Mouse (Mus musculus) cerebellum, adult 11 months (tissue): ENCODE data around the gene Supt20.
A peak's percentile ranks its signal among the peaks of the same experiment; 100 is the strongest.
"Not testable (repeated sequence)": the region's sequence is repeated elsewhere in the genome, so short reads cannot be mapped to it uniquely, and the experiment has no call there.

Source experiments
- DNase-seq: peaks from one replicate; pipeline ENCODE4 v3.0.0; 2022

Gene Supt20

DNA sequence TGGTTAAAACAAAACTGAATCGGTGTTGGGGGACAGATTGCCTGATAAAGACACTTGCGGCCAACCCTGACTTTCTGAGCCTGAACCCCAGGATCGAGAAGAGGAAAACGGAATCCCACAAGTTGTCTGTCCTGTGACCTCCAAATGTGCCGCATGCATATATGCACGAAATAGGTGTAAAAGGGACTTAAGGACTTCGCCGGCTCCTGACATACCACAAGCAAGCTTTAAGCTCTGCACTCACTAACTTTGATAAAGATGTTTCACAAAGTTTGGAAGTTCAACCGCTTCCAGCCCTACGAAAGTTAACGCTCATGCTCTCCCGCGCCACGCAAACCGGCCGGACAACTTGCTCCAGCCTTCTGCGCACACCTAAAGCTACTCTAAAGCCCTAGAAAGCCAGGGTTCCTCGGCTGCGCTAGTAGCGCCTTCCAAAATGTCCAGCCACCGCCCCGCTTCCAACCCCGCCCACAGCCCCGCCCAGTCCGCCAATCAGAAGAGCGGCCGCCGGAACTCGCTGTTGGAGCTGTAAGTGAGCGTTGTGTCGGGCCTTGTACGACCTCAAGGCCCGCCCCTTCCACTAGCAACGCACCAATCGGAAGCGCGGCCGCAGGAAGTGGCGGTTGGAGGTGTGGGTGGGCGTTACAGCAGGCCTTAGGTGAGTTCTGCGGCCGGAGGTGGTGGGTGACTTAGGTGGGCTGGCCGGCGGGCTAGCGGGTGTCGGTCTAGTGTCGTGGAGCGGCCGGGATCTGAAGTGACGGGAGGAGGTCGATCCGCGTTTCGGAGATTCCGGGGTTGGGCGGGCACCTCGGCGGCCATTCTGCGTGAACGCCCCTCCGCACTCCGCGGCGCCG lies at the start of gene Supt20:
Gene Supt20, plus strand, starts transcription at position 606 of the 854 bp plus-strand sequence.
- DNase-seq: peak; percentile 89

DNA sequence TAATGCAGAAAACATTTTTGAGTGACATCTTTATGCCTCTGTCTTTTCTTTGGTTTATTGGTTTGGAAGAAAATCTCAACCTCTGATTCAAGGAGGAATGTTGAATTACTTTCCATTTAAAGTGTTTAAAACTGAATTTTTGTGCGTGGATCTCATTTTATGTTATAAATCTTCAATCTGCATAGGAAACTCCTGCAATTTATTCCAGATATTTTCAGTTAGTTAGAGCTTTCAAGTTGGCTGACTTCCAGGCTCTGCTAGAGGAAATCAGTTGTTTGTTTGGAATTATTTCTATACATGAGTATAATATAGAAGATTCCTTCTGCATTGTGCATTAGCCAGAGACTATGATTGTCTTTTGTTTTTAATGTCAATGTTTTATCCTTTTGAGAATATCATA lies 49.8 kb upstream of the Supt20 start:
- no peak for DNase-seq

DNA sequence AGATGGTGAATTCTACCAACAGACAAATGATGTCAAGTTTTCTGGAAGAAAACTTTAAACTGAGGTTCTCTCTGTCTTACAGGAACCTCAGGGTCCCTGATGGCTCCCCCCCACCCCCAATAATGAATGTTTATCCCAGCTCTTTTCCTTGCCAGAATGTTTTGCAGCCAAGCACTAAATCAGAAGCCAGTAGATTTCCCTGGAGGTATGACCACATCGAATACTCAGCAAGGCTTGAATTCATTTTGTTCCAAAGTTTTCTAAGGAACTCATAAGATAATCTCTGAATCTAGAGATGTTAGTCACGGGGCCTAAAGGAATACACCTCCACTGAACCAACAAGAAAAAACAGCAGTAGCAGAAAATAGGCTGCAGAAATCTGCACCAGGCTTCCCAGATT lies 45.0 kb upstream of the Supt20 start:
- no peak for DNase-seq

GRCm38 (mm10) chr3:54651576-54651975 lies 41.0 kb upstream of the Supt20 start:
- no peak for DNase-seq

GRCm38 (mm10) chr3:54654169-54654568 lies 38.4 kb upstream of the Supt20 start:
- DNase-seq: no peak

DNA sequence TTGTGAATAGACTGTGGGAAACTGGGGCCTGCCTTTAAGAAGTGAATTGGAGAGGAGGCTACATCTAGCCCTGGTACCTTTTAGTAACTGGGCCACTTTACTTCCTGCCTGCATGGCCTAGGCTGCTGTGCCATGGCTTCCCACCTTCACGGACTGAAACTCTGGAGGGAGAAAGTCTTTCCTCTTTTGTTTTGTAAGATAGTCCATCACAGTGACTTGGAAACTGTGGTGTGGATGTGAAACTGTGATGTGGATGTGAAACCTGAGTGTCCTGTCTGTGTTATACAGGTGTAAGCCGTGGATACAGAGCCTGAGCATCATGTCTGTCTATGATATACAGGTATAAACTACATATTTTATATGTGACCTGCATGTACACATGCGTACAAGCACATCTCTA lies 35.5 kb upstream of the Supt20 start:
- DNase-seq: no peak

- DNase-seq: no peak
These were observed 34.5 kb upstream of the Supt20 start for GRCm38 (mm10) chr3:54657888-54658626.

GRCm38 (mm10) chr3:54659736-54660135 lies 32.9 kb upstream of the Supt20 start:
- DNase-seq: no peak

DNA sequence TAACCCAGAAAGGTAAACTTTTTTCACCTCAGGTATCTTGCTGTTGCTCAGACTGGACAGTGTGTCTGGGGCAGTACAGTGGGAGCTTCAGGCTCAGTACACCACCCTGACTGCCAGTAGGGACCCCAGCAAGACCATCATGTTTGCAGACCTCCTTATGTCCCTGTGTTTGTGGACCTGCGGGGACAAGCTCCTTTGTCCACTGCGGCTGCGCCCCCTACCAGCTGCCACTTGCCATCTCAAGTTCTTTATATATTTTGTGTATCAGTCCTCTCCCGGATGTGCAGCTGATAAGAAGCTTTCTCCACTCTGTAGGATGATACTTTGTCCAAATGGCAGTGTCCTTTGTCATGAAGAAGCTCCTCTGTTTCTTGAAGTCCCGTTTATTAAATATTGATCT lies 30.2 kb upstream of the Supt20 start:
- DNase-seq: no peak

- no peak for DNase-seq
These were observed 24.5 kb upstream of the Supt20 start for GRCm38 (mm10) chr3:54668141-54668540.

DNA sequence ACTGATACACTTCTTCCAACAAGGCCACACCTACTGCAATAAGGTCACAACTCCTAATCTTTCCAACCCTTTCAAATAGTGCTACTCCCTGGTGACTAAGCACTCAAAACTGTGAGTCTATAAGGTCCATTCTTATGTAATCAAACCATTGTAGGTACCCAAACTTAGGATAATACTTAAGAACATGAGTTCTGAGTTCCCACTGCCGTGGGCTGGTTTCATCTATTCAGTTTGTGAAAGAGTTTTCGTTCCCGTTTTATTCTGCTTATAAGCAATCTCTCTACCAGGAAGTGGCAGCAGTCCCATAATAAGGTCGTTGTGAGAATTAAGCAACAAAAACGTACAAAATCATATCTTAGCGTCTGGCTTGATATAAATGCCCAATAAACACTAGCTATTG lies 23.9 kb upstream of the Supt20 start:
- no peak for DNase-seq

- DNase-seq: no peak
These were observed 23.0 kb upstream of the Supt20 start for GRCm38 (mm10) chr3:54669559-54669958.

DNA sequence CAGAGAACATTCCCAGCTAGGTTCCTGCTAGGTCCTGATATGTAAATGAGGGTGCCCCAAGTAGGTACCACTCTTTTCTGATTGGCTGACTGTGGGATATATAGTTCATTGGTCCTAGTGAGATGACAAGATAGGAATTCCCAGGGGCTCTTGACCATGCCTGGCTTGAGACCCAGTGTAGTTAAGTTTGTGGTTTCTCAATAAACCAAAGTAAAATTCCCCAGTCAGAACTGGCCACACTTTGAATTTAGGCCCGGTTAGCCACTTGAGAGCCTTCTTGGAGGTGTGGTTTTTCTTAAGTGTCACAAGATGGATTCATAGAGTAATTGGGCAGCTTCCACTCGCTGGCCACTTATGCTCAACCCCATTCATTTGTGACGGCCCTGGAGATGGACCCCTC lies 20.5 kb upstream of the Supt20 start:
- DNase-seq: no peak

GRCm38 (mm10) chr3:54672557-54673529 lies 19.8 kb upstream of the Supt20 start:
- DNase-seq: no peak

- no peak for DNase-seq
These were observed 15.8 kb upstream of the Supt20 start for GRCm38 (mm10) chr3:54676818-54677217.

DNA sequence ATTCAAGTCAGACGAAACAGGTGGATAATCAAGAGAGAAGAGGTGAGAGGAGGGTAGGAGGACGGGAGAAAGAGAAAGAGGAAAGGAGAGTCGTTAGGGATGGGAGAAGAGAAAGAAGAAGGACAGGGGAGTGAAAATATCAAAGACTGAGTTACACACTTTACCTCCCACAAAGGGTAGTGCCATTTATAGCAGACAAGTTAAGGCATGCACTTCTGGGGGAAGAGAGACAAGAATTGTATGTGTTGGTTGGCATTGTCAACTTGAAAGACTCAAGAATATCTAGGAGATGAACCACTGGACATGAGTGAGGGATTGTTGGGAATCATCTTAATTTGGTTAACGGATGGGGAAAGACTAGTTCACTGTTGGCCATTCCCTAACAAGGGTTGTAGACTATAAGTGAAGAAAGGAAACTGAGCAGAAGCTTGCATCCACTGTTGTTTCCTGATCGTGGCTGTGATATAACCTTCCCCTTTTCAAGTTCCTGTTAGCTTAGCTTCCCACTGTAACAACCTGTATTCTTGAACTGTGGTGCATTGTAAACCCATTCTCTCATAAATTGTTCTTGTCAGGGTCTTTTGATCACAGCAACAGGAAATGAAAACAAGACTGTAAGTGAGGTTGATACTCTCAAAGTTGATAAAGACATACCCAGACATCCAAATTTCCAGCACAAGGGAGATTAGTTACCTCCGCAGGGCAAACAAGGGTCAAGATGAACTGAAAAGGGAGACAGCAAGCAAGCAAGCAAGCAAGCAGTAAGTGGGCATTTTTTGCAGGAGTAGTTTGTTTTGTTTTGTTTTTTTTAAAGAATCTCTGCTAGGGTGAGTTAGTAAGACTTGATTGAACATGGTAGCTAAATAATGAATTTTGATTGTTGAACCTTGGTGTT lies 11.1 kb upstream of the Supt20 start:
- no peak for DNase-seq

DNA sequence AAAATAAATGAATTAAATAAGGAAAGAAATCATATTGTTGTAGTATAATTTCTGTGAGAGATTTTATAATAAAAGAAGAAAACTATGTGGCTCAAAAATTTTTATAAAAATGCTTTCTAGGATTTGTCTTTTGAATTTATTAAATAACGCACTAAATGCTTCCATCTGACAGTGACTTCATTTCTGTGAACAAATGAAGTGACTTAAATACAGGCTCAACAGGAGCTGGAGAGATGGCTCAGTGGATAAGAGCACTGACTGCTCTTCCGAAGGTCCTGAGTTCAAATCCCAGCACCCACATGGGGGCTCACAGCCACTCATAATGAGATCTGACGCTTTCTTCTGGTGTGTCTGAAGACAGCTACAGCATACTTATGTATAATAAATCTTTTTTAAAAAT lies 7.4 kb upstream of the Supt20 start:
- no peak for DNase-seq

GRCm38 (mm10) chr3:54687245-54687644 lies 5.4 kb upstream of the Supt20 start:
- DNase-seq: no peak

DNA sequence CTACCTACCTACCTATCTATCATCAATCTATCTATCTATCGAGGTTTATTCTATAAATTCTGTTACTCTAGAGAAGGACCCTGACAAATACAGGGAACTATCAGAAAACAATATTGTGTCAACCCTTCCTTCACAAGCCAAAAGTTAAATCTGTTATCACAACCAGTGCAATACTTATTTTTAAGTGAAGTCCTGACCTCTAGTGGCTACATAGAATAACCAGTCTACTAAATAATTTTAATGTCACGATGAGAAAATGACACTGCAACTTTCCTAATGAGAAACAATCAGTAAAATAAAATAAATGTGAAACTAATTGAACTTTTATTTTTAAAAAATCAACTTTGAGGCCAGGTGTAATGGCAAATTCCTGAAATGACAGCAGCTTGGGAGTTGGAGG lies 3.5 kb upstream of the Supt20 start:
- DNase-seq: no peak

- no peak for DNase-seq
These were observed 429 bp downstream of the Supt20 start for GRCm38 (mm10) chr3:54693056-54693415.

DNA sequence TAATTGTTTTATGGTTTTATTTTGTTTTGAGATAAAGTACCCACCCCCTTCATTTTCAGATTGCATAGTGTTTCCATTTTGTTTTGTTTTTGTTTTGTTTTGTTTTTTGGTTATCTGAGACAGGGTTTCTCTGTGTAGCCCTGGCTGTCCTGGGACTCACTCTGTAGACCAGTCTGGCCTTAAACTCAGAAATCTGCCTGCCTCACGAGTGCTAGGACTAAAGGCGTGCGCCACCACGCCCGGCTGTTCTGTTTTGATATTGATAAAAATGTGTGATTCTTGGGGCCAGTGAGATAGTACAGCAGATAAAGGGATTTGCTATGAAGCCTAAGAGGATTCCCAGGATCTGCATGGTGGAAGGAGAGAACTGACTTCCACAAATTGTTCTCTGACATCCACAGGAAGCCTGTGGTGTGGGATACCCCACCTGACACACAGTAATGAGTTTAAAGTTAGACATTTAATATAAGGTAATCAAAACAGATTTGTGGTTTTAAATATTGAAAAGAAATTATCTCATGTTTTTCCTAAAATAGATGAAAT lies 7.2 kb downstream of the Supt20 start:
- DNase-seq: no peak

GRCm38 (mm10) chr3:54704106-54704505 lies 11.5 kb downstream of the Supt20 start:
- not testable (repeated sequence) for DNase-seq
